Mouse (Mus musculus) bone marrow, adult 2 months (tissue): ENCODE measurements around the gene Ms4a4a.

Experiments
- CTCF ChIP-seq: fragments of 200-500 bp; IDR thresholded peaks from 2 replicates; pipeline ENCODE4 v1.5.1; 2011; ENCODE audit warnings: low read length, control low read depth; ENCODE audit not compliant: control insufficient read depth, insufficient read depth
- POLR2A ChIP-seq: fragments of 200-500 bp; IDR thresholded peaks from 2 replicates; pipeline ENCODE4 v1.6.1; 2011; ENCODE audit warnings: low read depth, mild to moderate bottlenecking, control low read depth, low read length, borderline replicate concordance; ENCODE audit not compliant: control insufficient read depth

DNA sequence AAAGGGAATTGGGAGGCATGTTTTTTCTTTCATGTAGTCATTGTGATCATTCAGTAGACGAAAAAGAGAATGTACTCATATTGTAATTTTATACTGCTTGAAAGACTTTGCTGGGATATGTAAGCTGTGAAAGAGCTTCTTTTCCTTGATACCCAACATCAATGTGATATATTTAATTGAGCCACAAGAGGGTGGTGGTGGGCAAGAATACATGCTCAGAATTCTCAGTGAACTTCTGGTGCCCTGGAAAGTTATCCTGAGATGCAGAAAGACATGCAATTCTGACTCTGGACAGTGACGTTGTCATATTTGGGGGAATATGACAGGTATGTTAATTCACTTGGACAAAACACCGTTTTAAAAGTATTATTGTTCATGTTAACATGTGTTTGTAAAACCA is 15.2 kb upstream of the Ms4a4a start:
- no peak for TF ChIP-seq POLR2A
- TF ChIP-seq CTCF, result no peak
